Mouse (Mus musculus) forelimb bud, embryonic 11.5 days (tissue): ENCODE measurements around the gene Hdx.
A peak's percentile ranks its signal among the peaks of the same experiment; 100 is the strongest.

Experiments used
- DNase-seq: peaks from one replicate; pipeline ENCODE4 v3.0.0-alpha.2; 2012; ENCODE audit warnings: low read depth, low spot score

Hdx gene

DNA sequence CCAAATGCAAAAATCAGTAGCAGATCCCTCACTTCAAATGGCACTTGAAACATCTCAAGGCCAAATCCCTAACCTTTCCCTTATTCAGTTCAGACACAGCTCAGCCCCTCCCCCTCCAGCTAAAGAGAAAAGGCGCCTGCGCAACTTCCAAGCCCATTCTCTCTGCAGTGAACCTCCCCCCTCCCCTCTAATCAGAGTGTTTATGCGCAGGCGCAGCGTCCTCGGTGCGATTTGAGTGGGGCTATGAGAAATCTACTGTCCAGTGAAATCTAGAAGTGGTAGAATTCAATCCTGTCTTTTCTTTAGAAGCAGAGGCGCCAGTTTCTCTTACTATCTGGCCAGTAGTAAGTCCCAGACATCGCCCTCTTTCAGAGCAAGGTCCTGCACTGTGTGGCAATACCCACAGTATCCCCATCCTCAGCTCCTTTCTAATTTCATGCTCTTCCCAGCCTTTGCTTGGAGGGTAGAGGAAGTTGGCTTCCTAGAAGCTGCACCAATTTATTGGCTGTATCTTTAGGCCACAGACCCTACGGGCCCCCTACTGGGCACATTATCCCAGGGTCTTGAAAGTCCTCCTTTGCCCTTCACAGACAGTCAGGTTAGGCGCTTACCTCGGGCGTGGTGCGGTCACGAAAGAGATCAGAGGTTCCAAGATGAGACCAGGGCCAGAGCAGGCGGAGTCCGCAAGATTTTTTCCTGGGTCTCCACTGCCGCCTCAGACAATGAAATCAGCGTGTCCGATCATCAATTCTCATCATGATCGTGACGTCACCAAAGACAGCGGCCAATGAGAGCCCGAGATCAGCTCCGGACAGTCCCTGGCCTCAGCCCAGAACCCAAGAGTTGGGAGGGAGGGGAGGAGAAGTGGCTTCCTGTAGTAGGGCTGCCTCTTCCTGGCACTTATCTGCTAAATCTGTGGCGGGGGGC is at the start of gene Hdx:
TSS of gene Hdx (minus strand) at position 724 of the 927 bp plus-strand sequence.
- DNase-seq: peak; percentile 70

DNA sequence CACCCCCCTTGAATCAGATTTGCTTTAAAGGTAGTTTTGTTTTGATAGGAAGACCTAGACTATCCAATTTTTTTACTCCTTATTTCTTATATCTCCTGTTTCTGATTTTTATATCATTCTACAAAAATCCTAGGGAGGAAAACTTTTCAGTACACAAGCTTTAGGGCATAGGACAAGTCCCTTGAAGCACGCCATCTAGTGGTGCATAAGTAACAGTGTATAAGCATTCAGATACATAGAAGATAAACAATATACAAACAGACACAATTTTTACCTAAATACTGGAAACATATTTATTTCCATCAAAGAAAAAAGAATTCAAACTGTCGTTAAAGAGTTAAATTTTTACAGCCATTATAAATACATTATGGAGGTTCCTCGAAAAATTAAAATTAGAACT is 11.2 kb downstream of the Hdx start:
- no peak for DNase-seq

DNA sequence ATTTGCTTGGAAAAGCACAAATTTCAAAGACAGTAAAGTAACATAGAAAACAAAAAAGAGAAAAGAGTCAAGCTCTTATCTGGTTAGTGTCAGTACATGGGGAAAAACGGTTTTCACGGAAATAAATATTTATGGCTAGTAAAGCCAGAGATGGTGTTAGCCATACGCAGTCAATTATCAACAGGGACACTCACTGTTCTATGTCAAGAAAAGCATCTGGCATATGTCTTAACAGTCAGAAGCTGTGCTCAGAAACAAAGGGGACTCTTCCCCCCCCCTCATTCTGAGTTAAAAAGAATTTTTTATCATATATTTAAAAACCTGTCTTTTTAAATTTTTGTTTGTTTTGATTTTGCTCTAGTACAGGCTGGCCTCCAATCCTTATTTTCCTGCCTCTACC is 25.2 kb downstream of the Hdx start:
- DNase-seq: no peak

DNA sequence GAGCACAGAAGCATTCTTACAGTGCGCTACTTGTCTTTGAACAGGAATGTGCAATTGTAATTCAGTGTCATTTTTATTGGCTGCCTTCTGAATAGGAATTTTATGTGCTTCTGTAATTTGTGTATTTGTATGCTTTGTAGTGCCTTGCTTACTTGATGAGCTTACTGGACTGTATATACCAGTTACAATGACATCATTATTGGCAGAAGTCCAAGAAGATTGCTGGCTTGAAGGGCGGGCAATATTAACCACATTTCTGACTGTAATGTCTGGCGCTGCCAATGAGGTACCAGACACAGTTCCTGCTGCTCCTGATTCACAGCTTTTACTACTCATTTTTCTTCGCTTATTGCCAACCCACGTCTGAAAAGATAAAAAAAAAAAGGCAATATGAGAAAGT is 36.5 kb downstream of the Hdx start:
- no peak for DNase-seq

DNA sequence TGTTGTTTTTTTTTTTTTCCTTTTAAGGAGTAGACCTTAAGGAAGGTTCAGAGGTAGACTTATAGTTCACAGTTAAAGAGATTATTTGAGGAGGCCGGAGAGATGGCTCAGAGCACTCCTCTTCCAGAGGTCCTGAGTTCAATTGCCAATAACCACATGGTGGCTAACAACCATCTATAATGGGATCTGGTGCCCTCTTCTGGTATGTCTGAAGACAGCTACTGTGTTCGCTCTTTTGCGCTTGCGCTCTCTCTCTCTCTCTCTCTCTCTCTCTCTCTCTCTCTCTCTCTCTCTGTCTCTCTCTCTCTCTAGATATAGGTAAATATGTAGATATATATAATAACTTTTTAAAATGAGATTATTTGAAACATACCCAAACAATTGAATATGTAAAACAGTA is 38.2 kb downstream of the Hdx start:
- no peak for DNase-seq

DNA sequence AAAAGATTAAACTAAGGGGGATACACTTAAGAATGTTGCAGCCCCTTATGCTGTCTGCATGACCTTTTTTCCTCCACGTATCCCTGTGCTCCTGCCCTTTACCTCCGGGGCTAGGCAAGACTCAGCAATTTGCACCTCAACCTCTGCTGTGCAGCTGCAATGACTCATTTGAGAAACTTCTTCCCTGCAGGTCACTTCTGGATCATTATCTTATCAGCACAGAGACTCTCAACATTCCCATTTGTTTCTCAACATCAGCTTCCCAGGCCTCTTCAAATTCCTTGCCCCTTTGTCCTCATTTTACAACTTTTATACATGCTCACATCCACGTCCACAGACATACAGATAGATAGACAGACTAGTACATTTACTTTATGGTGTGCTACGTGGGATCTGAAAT is 51.9 kb downstream of the Hdx start:
- no peak for DNase-seq

DNA sequence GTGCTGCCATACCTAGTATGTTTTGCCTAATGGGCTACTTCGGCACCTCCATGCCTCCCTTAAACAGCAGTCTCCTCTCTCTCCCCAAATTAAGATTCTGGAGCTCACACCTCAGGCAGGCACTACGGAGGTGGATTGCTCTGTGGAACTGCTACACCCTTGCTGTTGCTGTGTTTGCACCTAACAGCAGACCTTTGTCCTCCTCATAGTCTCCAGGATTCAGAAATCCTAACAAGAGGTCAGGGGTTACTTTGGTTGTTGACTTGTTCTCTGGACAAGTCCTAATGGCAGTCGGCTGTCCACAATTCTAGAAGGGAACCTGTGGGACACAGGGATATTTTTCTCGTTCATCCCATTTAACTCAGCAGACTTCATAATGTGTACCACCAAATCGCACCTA is 56.3 kb downstream of the Hdx start:
- no peak for DNase-seq

DNA sequence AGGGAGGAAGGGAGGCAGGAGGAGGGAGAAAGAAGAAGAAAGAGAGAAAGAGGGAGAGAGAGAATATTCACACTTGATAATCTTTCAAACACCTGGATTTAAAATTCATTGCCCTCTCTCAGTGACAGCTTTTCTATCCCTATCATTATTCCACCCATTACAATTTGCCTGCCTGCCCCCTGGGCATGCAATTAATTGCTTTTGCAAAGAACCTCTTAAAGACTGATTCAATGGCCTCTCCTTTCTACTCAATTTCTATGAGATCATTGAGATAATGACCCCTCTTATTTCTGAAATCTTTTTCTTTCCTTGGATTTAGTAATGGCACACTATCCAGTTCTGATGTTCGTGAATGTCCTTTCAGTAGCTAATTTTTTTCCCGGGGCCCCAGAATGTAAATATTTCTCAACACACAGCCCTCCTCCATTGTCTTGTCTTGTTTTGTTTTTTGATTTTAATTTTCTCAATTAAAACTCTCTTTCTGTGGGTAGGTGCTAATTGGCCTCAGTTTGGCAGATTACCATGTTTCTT is 99.2 kb downstream of the Hdx start:
- DNase-seq: no peak

DNA sequence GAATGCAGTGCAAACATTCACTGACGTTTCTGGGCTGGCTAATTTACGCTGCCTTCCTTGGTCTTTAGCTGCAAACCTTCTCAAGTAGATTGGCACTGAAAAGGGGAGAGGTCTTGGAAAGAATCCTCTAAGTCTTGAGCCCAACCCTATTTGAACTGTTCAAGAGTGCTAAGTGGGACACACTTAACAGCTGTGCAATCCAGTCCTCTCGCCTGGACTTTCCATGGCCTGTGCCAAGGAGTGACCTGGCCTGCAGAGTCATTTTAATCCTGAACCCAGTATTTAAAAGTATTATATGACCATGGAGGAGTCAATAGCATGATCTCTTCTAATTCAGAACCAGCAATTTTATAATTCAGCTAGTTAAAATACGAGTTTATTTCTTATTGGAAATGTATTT is 109.3 kb downstream of the Hdx start:
- no peak for DNase-seq

DNA sequence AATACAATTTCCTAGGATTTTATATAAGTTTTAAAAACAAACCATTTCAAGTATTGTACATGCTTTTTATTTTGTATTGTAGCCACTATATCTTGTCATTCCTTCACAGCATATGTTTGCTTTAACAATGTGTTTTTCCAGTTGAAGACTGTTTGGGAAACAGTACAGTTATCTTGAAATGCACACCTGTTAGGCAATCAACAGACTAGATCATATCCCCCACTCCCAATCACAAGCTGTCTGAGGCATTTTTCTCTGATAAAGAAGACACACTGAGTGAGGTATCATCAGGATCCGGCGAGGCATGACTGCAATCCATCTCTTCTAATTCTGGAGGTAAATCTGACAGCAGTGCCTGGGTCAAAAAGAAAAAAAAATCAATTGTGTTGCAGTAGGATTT is 119.8 kb downstream of the Hdx start:
- DNase-seq: no peak

DNA sequence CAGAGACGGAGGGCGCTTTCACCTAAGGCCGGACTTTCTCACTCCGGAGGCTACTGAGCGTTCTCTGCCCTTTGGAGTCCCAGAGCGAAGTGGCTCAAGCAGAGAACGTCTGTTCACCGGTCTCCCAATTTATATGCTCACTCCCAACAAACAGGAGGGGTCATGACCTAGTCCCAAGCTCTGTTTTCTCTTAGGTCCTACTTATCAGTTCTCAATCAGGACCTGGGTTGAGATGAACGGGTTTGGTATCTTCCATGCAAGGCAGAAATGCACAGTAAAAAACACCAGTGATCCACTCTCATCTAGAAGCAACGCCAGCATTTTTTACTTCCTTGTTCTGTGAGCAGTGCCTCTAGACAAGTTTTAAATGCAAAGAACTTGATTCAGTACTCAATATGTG is 159.0 kb downstream of the Hdx start, which contains the start of gene Rps6ka6:
TSS of gene Rps6ka6 (minus strand) at position 101 of the 400 bp plus-strand sequence.
- no peak for DNase-seq
